Mouse (Mus musculus): ENCODE measurements around the gene Phf3.

GRCm38 (mm10) chr1:30755453-30756224 lies 118.1 kb downstream of the Phf3 start:
- TF ChIP-seq POLR2A (IDR thresholded peaks at IDR 0.05; ENCODE audit: borderline replicate concordance, insufficient read depth, low read length), result no peak
- no peak for TF ChIP-seq CTCF (IDR thresholded peaks at IDR 0.05; ENCODE audit: borderline replicate concordance, insufficient read depth, low read depth, low read length)

All from cerebellum, adult 2 months (tissue).